Mouse (Mus musculus) lung, adult 2 months (tissue): ENCODE results near the gene Lrrc74b. TPM values are rescaled to one million over a fixed set of nuclear protein-coding genes. Genes with fewer than 3 reads are reported as not detected.
"Not testable (repeated sequence)": the region's sequence is repeated elsewhere in the genome, so short reads cannot be mapped to it uniquely, and the experiment has no call there.

Source experiments
- DNase-seq: peaks from one replicate; pipeline ENCODE4 v3.0.0; 2022
- H3K4me1 ChIP-seq: fragments of 200-500 bp; 2 replicates; pipeline ENCODE4 v1.6.1; 2011; ENCODE audit warnings: low read length; ENCODE audit not compliant: control insufficient read depth, insufficient read depth
- H3K4me3 ChIP-seq: fragments of 200-500 bp; replicated peaks from 2 replicates; pipeline ENCODE3; 2011; ENCODE audit warnings: low read depth, mild to moderate bottlenecking, control low read depth, low read length; ENCODE audit errors: extremely low read depth
- CTCF ChIP-seq: fragments of 200-500 bp; IDR thresholded peaks from 2 replicates; pipeline ENCODE4 v1.5.1; 2011; ENCODE audit warnings: mild to moderate bottlenecking, low read length, control low read depth; ENCODE audit not compliant: insufficient read depth
- POLR2A ChIP-seq: fragments of 200-500 bp; IDR thresholded peaks from 2 replicates; pipeline ENCODE4 v1.6.1; 2011; ENCODE audit warnings: low read depth, mild to moderate bottlenecking, control low read depth, low read length, borderline replicate concordance; ENCODE audit errors: extremely low read depth
- WGBS: fragments of 180-500 bp; shearing (Covaris S2); methylation state at CpG from one replicate; pipeline ENCODE4 v1.1.7; 2018; 5-methylcytosine and 5-hydroxymethylcytosine counted together
- polyA plus RNA-seq: library from polyadenylated mRNA; depleted of rRNA; stranded (reverse); fragments of >200 nt; gene quantifications from 2 replicates; pipeline ENCODE4 v1.2.3, GENCODE M21; 2012; rRNA removed

The Lrrc74b gene
- polyA plus RNA-seq, 1 experiment = 9.5 TPM

GRCm38 (mm10) chr16:17509240-17509597 is 51.8 kb downstream of the Lrrc74b start:
- TF ChIP-seq POLR2A = no peak
- no peak for TF ChIP-seq CTCF
- H3K4me1 ChIP-seq = peaks cover 8% of the 10 kb centered on the region; the same call in 1 of the 2 replicates
- DNase-seq = no peak
- 4% methylated on average over 9 of the region's 9 CpGs for WGBS
- H3K4me3 ChIP-seq = peak overlapping the region; percentile 89

GRCm38 (mm10) chr16:17508546-17509239 is 52.4 kb downstream of the Lrrc74b start, which contains the start of gene Lztr1:
Lztr1 (plus strand) TSS chr16:17508688.
- peak; percentile 70; the same call in 1 of the 2 replicates for TF ChIP-seq POLR2A
- TF ChIP-seq CTCF = no peak
- DNase-seq = peak; percentile 94
- Histone ChIP-seq H3K4me3 (peak within 1 kb of the TSS; percentile 89), H3K4me1 (peaks cover 8% of the 10 kb centered on the region; the same call in 1 of the 2 replicates)
- under 1% methylated on average over 50 of the region's 50 CpGs for WGBS

GRCm38 (mm10) chr16:17508031-17508430 is 53.0 kb downstream of the Lrrc74b start:
- H3K4me1 ChIP-seq, DNase-seq, H3K4me3 ChIP-seq: not testable (repeated sequence)
- 15% methylated on average over 3 of the region's 3 CpGs for WGBS

- no peak for TF ChIP-seq POLR2A
- no peak for TF ChIP-seq CTCF
- DNase-seq = no peak
- WGBS = 74% methylated on average over 5 of the region's 5 CpGs
- Histone ChIP-seq H3K4me3 (no peak overlapping the region), H3K4me1 (peaks cover 8% of the 10 kb centered on the region; the same call in 1 of the 2 replicates)
These were observed 54.0 kb downstream of the Lrrc74b start for GRCm38 (mm10) chr16:17507018-17507552.

- WGBS = 70% methylated on average over 4 of the region's 4 CpGs
These were observed 58.4 kb downstream of the Lrrc74b start for GRCm38 (mm10) chr16:17502681-17503080.

GRCm38 (mm10) chr16:17499249-17499883 is 61.7 kb downstream of the Lrrc74b start:
- WGBS = 44% methylated on average over 10 of the region's 10 CpGs
- no peak overlapping the region for H3K4me3 ChIP-seq
- DNase-seq = no peak
- no peak for TF ChIP-seq POLR2A
- no peak for TF ChIP-seq CTCF
- no peaks in the 10 kb centered on the region for H3K4me1 ChIP-seq

More at GRCm38 (mm10) chr16:17502681-17503080, 58.4 kb downstream of the Lrrc74b start:
- no peak for TF ChIP-seq POLR2A
- TF ChIP-seq CTCF = no peak
- Histone ChIP-seq H3K4me1 (no peaks in the 10 kb centered on the region), H3K4me3 (no peak overlapping the region)
- DNase-seq = no peak

GRCm38 (mm10) chr16:17496499-17497305 is 64.3 kb downstream of the Lrrc74b start:
- no peak for DNase-seq
- no peak for TF ChIP-seq POLR2A
- TF ChIP-seq CTCF = no peak
- WGBS = 46% methylated on average over 2 of the region's 2 CpGs
- no peak overlapping the region for H3K4me3 ChIP-seq
- H3K4me1 ChIP-seq = no peaks in the 10 kb centered on the region

Other genes starting within 250 kb of the Lrrc74b start
- 0.93 and 1.7 TPM in 2 replicates for gene Serpind1, start 229.9 kb downstream of the Lrrc74b start, polyA plus RNA-seq
- gene Snap29, start 155.3 kb downstream of the Lrrc74b start, polyA plus RNA-seq = 4.6 and 7.3 TPM in 2 replicates
- gene Pi4ka, start 154.9 kb downstream of the Lrrc74b start, polyA plus RNA-seq = 38.0 and 55.9 TPM in 2 replicates
- 56.5 and 63.3 TPM in 2 replicates for gene Crkl, start 109.3 kb downstream of the Lrrc74b start, polyA plus RNA-seq
- 2.5 and 2.6 TPM in 2 replicates for gene Aifm3, start 71.6 kb downstream of the Lrrc74b start, polyA plus RNA-seq
- gene Lztr1, start 52.6 kb downstream of the Lrrc74b start, polyA plus RNA-seq = 243 and 247 TPM in 2 replicates
- gene Thap7, start 30.1 kb downstream of the Lrrc74b start, polyA plus RNA-seq = 87.3 and 90.4 TPM in 2 replicates
- 10.7 and 12.7 TPM in 2 replicates for gene P2rx6, start 638 bp upstream of the Lrrc74b start, polyA plus RNA-seq
- 35.7 and 38.4 TPM in 2 replicates for gene Slc7a4, start 22.0 kb upstream of the Lrrc74b start, polyA plus RNA-seq
- gene Smpd4, start 58.1 kb upstream of the Lrrc74b start, polyA plus RNA-seq = 50.4 and 62.5 TPM in 2 replicates
- 4.9 and 7.0 TPM in 2 replicates for gene Ccdc74a, start 85.2 kb upstream of the Lrrc74b start, polyA plus RNA-seq
- 96.9 and 109 TPM in 2 replicates for gene Med15, start 171.6 kb upstream of the Lrrc74b start, polyA plus RNA-seq
- gene Klhl22, start 198.4 kb upstream of the Lrrc74b start, polyA plus RNA-seq = 39.4 and 42.0 TPM in 2 replicates
- gene Scarf2, start 236.0 kb upstream of the Lrrc74b start, polyA plus RNA-seq = 215 and 266 TPM in 2 replicates